ENCODE assay signal across 9 mouse cellular contexts in genomic region chr2:165811536-165811935, GRCm38 (mm10).
DNase-seq lines count a peak whose midpoint lies in the region; ATAC-seq and TF ChIP-seq lines count a peak whose summit lies in the region.
"Had no signal": no experiment of that assay in that cellular context is flagged by ENCODE, and none has a peak within 500 bp of the region (broad histone marks: within the 10 kb centered on the region; RNA-seq: fewer than 3 reads in every experiment).

No protein-coding gene starts in this region.

- no peak for ATAC-seq in neural tube, embryonic 15.5 days (ENCODE audit: low FRiP score)

- intact Hi-C loops in gastrocnemius, postnatal 14 days (cut with DNase I; ENCODE audit: low total_unique reads), result no loop called here
- intact Hi-C loops in left cerebral cortex, adult 2 months (cut with DNase I), result no loop called here

- peak overlapping the region; percentile 89 for H3K4me3 ChIP-seq in E14TG2a.4 (replicated peaks; ENCODE audit: low read length)
- no peak overlapping the region for H3K4me3 ChIP-seq in left cerebral cortex, adult 2 months
- H3K4me3 ChIP-seq in small intestine, adult 2 months (ENCODE audit: low read depth, low read length), result no peak overlapping the region
- no peak overlapping the region for H3K4me3 ChIP-seq in neural tube, embryonic 15.5 days (replicated peaks)
- H3K4me3 ChIP-seq: liver, embryonic 13.5 days had no signal

- no peak for TF ChIP-seq POLR2A in small intestine, adult 2 months (IDR thresholded peaks at IDR 0.05; ENCODE audit: low read depth, low read length)

- peaks cover 63% of the 10 kb centered on the region for H3K36me3 ChIP-seq in E14TG2a.4 (ENCODE audit: insufficient read depth, low read length)
- peaks cover 65% of the 10 kb centered on the region for H3K36me3 ChIP-seq in small intestine, adult 2 months (ENCODE audit: control insufficient read depth, insufficient read depth, low read length)
- peaks cover 82% of the 10 kb centered on the region for H3K36me3 ChIP-seq in neural tube, embryonic 15.5 days

- H3K9ac ChIP-seq in neural tube, embryonic 15.5 days (replicated peaks), result no peak overlapping the region
- H3K9ac ChIP-seq: liver, embryonic 13.5 days had no signal

- H3K4me2 ChIP-seq in neural tube, embryonic 15.5 days, result no peak overlapping the region
- H3K4me2 ChIP-seq: liver, embryonic 13.5 days had no signal

- peak; percentile 90 for TF ChIP-seq CTCF in E14TG2a.4 (conservative IDR thresholded peaks at IDR 0.05; ENCODE audit: low read length)
- peak; percentile 87 for TF ChIP-seq CTCF in left cerebral cortex, adult 2 months (IDR thresholded peaks at IDR 0.05)
- TF ChIP-seq CTCF in small intestine, adult 2 months (IDR thresholded peaks at IDR 0.05; ENCODE audit: extremely low read depth, insufficient read length, insufficient replicate concordance, low read depth, low read length), result peak; percentile 57; the same call in 1 of the 2 replicates

- no peaks in the 10 kb centered on the region for H3K9me3 ChIP-seq in E14TG2a.4 (ENCODE audit: low read length)
- no peaks in the 10 kb centered on the region for H3K9me3 ChIP-seq in neural tube, embryonic 15.5 days (replicated peaks)
- H3K9me3 ChIP-seq: liver, embryonic 13.5 days had no signal

- H3K27me3 ChIP-seq in E14TG2a.4 (ENCODE audit: insufficient read depth, low read length), result no peaks in the 10 kb centered on the region
- no peaks in the 10 kb centered on the region for H3K27me3 ChIP-seq in small intestine, adult 2 months (ENCODE audit: control insufficient read depth, insufficient read depth, low read length)
- H3K27me3 ChIP-seq in neural tube, embryonic 15.5 days (replicated peaks), result no peaks in the 10 kb centered on the region
- H3K27me3 ChIP-seq: liver, embryonic 13.5 days had no signal

- peak; percentile 69 for DNase-seq in layer of hippocampus, adult 11-12 months (ENCODE audit: low spot score)
- DNase-seq in layer of hippocampus, adult 9-10 months (ENCODE audit: low spot score), result no peak
- DNase-seq in T-cell, adult 2 months (ENCODE audit: low spot score), result peak; percentile 52
- peak; percentile 45 for DNase-seq in gastrocnemius, postnatal 14 days
- DNase-seq in left cerebral cortex, adult 2 months (ENCODE audit: extremely low spot score in 1 of 2, low spot score in 2 of 2), result peak; percentile 55 to 58
- DNase-seq: liver, embryonic 13.5 days had no signal

- H3K27ac ChIP-seq in left cerebral cortex, adult 2 months, result no peak overlapping the region; the same call in 1 of the 2 replicates
- no peak overlapping the region for H3K27ac ChIP-seq in small intestine, adult 2 months (ENCODE audit: insufficient read depth, low read depth, low read length)
- H3K27ac ChIP-seq in neural tube, embryonic 15.5 days (replicated peaks), result no peak overlapping the region
- H3K27ac ChIP-seq: liver, embryonic 13.5 days had no signal

- peaks cover 70% of the 10 kb centered on the region for H3K4me1 ChIP-seq in E14TG2a.4 (replicated peaks; ENCODE audit: low read depth, low read length)
- H3K4me1 ChIP-seq in small intestine, adult 2 months (ENCODE audit: control insufficient read depth, insufficient read depth, insufficient read length, low read length), result no peaks in the 10 kb centered on the region
- peaks cover 22% of the 10 kb centered on the region for H3K4me1 ChIP-seq in neural tube, embryonic 15.5 days
- H3K4me1 ChIP-seq: liver, embryonic 13.5 days had no signal

- WGBS in small intestine, adult 2 months, result 67% methylated on average over 5 of the region's 5 CpGs
- WGBS in neural tube, embryonic 15.5 days, result 65% methylated on average over 5 of the region's 5 CpGs
